Mouse (Mus musculus): ENCODE results near the gene Zscan20. TPM values are rescaled to one million over a fixed set of nuclear protein-coding genes. Genes with fewer than 3 reads are reported as not detected.

The Zscan20 gene
- polyA plus RNA-seq (2016; fragmentation: Nextera tagmentation; extraction: Ambion mirVana): 6.3 and 7.0 TPM in 2 replicates

- Histone ChIP-seq H3K36me3 (replicated peaks) (peaks cover 17% of the 10 kb centered on the region; the same call in 1 of the 2 replicates), H3K9me3 (no peaks in the 10 kb centered on the region), H3K27ac (peak within 1 kb of the TSS; percentile 89), H3K4me3 (peak within 1 kb of the TSS; percentile 85), H3K4me1 (peaks cover 25% of the 10 kb centered on the region), H3K27me3 (ENCODE audit: poor library complexity, severe bottlenecking) (no peaks in the 10 kb centered on the region)
- under 1% methylated on average over 24 of the region's 24 CpGs for WGBS
- peak; percentile 97 for DNase-seq (ENCODE audit: extremely low spot score, low spot score)
These were observed at the start of gene Zscan20 for GRCm38 (mm10) chr4:128609925-128610402. Gene Zscan20 (minus strand): TSS chr4:128610098.

- no peaks in the 10 kb centered on the region for H3K36me3 ChIP-seq (replicated peaks)
- peaks cover 41% of the 10 kb centered on the region for H3K4me1 ChIP-seq
- no peak for DNase-seq (ENCODE audit: extremely low spot score, low spot score)
- peaks cover 51% of the 10 kb centered on the region for H3K27me3 ChIP-seq (ENCODE audit: poor library complexity, severe bottlenecking)
- no peak overlapping the region for H3K27ac ChIP-seq
- no peaks in the 10 kb centered on the region for H3K9me3 ChIP-seq
- 10% methylated on average over 12 of the region's 12 CpGs for WGBS
- H3K4me3 ChIP-seq: peak overlapping the region; percentile 71
These were observed 45.5 kb upstream of the Zscan20 start for GRCm38 (mm10) chr4:128655446-128655845.

GRCm38 (mm10) chr4:128654505-128655381 is 44.8 kb upstream of the Zscan20 start, which contains the start of gene Phc2:
Gene Phc2 (plus strand): TSS chr4:128654702.
- Histone ChIP-seq H3K27me3 (ENCODE audit: poor library complexity, severe bottlenecking) (peaks cover 51% of the 10 kb centered on the region), H3K4me3 (peak within 1 kb of the TSS; percentile 71), H3K4me1 (peaks cover 46% of the 10 kb centered on the region), H3K9me3 (no peaks in the 10 kb centered on the region), H3K36me3 (replicated peaks) (no peaks in the 10 kb centered on the region), H3K27ac (peak within 1 kb of the TSS; percentile 79)
- WGBS: under 1% methylated on average over 85 of the region's 85 CpGs
- peak; percentile 97 for DNase-seq (ENCODE audit: extremely low spot score, low spot score)

- Histone ChIP-seq H3K36me3 (replicated peaks) (no peaks in the 10 kb centered on the region), H3K4me3 (no peak overlapping the region), H3K27me3 (ENCODE audit: poor library complexity, severe bottlenecking) (peaks cover 41% of the 10 kb centered on the region), H3K4me1 (peaks cover 62% of the 10 kb centered on the region), H3K27ac (peak overlapping the region; percentile 58), H3K9me3 (no peaks in the 10 kb centered on the region)
- no peak for DNase-seq (ENCODE audit: extremely low spot score, low spot score)
- WGBS: 64% methylated on average over 5 of the region's 5 CpGs
These were observed 42.8 kb upstream of the Zscan20 start for GRCm38 (mm10) chr4:128652584-128653298.

- no peaks in the 10 kb centered on the region for H3K36me3 ChIP-seq (replicated peaks)
- DNase-seq (ENCODE audit: extremely low spot score, low spot score): no peak
- no peaks in the 10 kb centered on the region for H3K9me3 ChIP-seq
- H3K4me3 ChIP-seq: no peak overlapping the region
- WGBS: 78% methylated on average over 3 of the region's 3 CpGs
- H3K27me3 ChIP-seq (ENCODE audit: poor library complexity, severe bottlenecking): peaks cover 29% of the 10 kb centered on the region
- H3K27ac ChIP-seq: no peak overlapping the region
- H3K4me1 ChIP-seq: peaks cover 72% of the 10 kb centered on the region
These were observed 41.6 kb upstream of the Zscan20 start for GRCm38 (mm10) chr4:128651530-128651929.

- H3K4me1 ChIP-seq: peaks cover 59% of the 10 kb centered on the region
- WGBS: 64% methylated on average over 8 of the region's 8 CpGs
- no peaks in the 10 kb centered on the region for H3K9me3 ChIP-seq
- DNase-seq (ENCODE audit: extremely low spot score, low spot score): no peak
- H3K36me3 ChIP-seq (replicated peaks): no peaks in the 10 kb centered on the region
- no peak overlapping the region for H3K27ac ChIP-seq
- peaks cover 9% of the 10 kb centered on the region; the same call in 1 of the 2 replicates for H3K27me3 ChIP-seq (ENCODE audit: poor library complexity, severe bottlenecking)
- H3K4me3 ChIP-seq: no peak overlapping the region
These were observed 38.8 kb upstream of the Zscan20 start for GRCm38 (mm10) chr4:128648567-128649255.

- 54% methylated on average over 7 of the region's 7 CpGs for WGBS
- Histone ChIP-seq H3K27me3 (ENCODE audit: poor library complexity, severe bottlenecking) (no peaks in the 10 kb centered on the region), H3K9me3 (no peaks in the 10 kb centered on the region), H3K4me1 (peaks cover 55% of the 10 kb centered on the region), H3K27ac (no peak overlapping the region), H3K36me3 (replicated peaks) (no peaks in the 10 kb centered on the region), H3K4me3 (no peak overlapping the region)
- no peak for DNase-seq (ENCODE audit: extremely low spot score, low spot score)
These were observed 36.9 kb upstream of the Zscan20 start for GRCm38 (mm10) chr4:128646762-128647161.

GRCm38 (mm10) chr4:128645896-128646295 is 36.0 kb upstream of the Zscan20 start:
- peaks cover 55% of the 10 kb centered on the region for H3K4me1 ChIP-seq
- H3K4me3 ChIP-seq: no peak overlapping the region
- no peaks in the 10 kb centered on the region for H3K9me3 ChIP-seq
- no peaks in the 10 kb centered on the region for H3K27me3 ChIP-seq (ENCODE audit: poor library complexity, severe bottlenecking)
- no peaks in the 10 kb centered on the region for H3K36me3 ChIP-seq (replicated peaks)
- 0 out of 2 replicates have a peak overlapping the region, but pooled peaks have one; percentile 22 for H3K27ac ChIP-seq
- DNase-seq (ENCODE audit: extremely low spot score, low spot score): no peak
- WGBS: 71% methylated on average over 6 of the region's 6 CpGs

- Histone ChIP-seq H3K27me3 (ENCODE audit: poor library complexity, severe bottlenecking) (no peaks in the 10 kb centered on the region), H3K4me3 (no peak overlapping the region), H3K27ac (peak overlapping the region; percentile 59; the same call in 1 of the 2 replicates), H3K4me1 (peaks cover 46% of the 10 kb centered on the region), H3K9me3 (no peaks in the 10 kb centered on the region), H3K36me3 (replicated peaks) (no peaks in the 10 kb centered on the region)
- DNase-seq (ENCODE audit: extremely low spot score, low spot score): no peak
- 67% methylated on average over 23 of the region's 23 CpGs for WGBS
These were observed 32.1 kb upstream of the Zscan20 start for GRCm38 (mm10) chr4:128641766-128642717.

GRCm38 (mm10) chr4:128638265-128638923 is 28.5 kb upstream of the Zscan20 start:
- H3K36me3 ChIP-seq (replicated peaks): no peaks in the 10 kb centered on the region
- H3K27me3 ChIP-seq (ENCODE audit: poor library complexity, severe bottlenecking): no peaks in the 10 kb centered on the region
- no peak overlapping the region for H3K4me3 ChIP-seq
- H3K4me1 ChIP-seq: peaks cover 50% of the 10 kb centered on the region
- WGBS: 88% methylated on average over 18 of the region's 18 CpGs
- DNase-seq (ENCODE audit: extremely low spot score, low spot score): no peak
- no peaks in the 10 kb centered on the region for H3K9me3 ChIP-seq
- 0 out of 2 replicates have a peak overlapping the region, but pooled peaks have one; percentile 18 for H3K27ac ChIP-seq

- no peaks in the 10 kb centered on the region for H3K27me3 ChIP-seq (ENCODE audit: poor library complexity, severe bottlenecking)
- H3K27ac ChIP-seq: 0 out of 2 replicates have a peak overlapping the region, but pooled peaks have one; percentile 45
- no peak for DNase-seq (ENCODE audit: extremely low spot score, low spot score)
- WGBS: 64% methylated on average over 11 of the region's 11 CpGs
- peaks cover 45% of the 10 kb centered on the region for H3K4me1 ChIP-seq
- H3K36me3 ChIP-seq (replicated peaks): no peaks in the 10 kb centered on the region
- H3K4me3 ChIP-seq: no peak overlapping the region
- H3K9me3 ChIP-seq: no peaks in the 10 kb centered on the region
These were observed 27.4 kb upstream of the Zscan20 start for GRCm38 (mm10) chr4:128637250-128637649.

Data from forebrain, embryonic 10.5 days (tissue).